Mouse (Mus musculus) midbrain, embryonic 11.5 days (tissue): ENCODE results near the gene Zfp46. TPM values are rescaled to one million over a fixed set of nuclear protein-coding genes. Genes with fewer than 3 reads are reported as not detected.
A peak's percentile ranks its signal among the peaks of the same experiment; 100 is the strongest.

Experiments used
- ATAC-seq: fragments of 200-750 bp; cut with Nextera tagmentation; 2 replicates; pipeline ENCODE4 v1.8.0; 2017; ENCODE audit warnings: moderate TSS enrichment, moderate library complexity; ENCODE audit not compliant: low FRiP score
- DNase-seq: peaks from one replicate; pipeline ENCODE4 v3.0.0; 2015; ENCODE audit warnings: low spot score; ENCODE audit errors: missing footprints
- H3K27ac ChIP-seq: fragments of 300-500 bp; sonication (generic); 2 replicates; pipeline ENCODE4 v1.5.1; 2014; ENCODE audit warnings: low read depth, low read length
- H3K27me3 ChIP-seq: fragments of 300-500 bp; sonication (generic); 2 replicates; pipeline ENCODE4 v1.6.1; 2014; ENCODE audit warnings: mild to moderate bottlenecking, low read length, moderate library complexity, mixed read lengths; ENCODE audit not compliant: control insufficient read depth, insufficient read depth
- H3K36me3 ChIP-seq: fragments of 300-500 bp; sonication (generic); 2 replicates; pipeline ENCODE4 v1.6.1; 2014; ENCODE audit warnings: mild to moderate bottlenecking, low read length, moderate library complexity, mixed read lengths; ENCODE audit not compliant: control insufficient read depth, insufficient read depth
- H3K4me1 ChIP-seq: fragments of 300-500 bp; sonication (generic); 2 replicates; pipeline ENCODE4 v1.6.1; 2014; ENCODE audit warnings: low read length; ENCODE audit not compliant: control insufficient read depth, insufficient read depth
- H3K4me2 ChIP-seq: fragments of 300-500 bp; sonication (generic); 2 replicates; pipeline ENCODE4 v1.6.1; 2014; ENCODE audit warnings: mild to moderate bottlenecking, moderate library complexity
- H3K4me3 ChIP-seq: fragments of 300-500 bp; sonication (generic); 2 replicates; pipeline ENCODE4 v1.5.1; 2014; ENCODE audit warnings: low read depth, low read length
- H3K9ac ChIP-seq: fragments of 300-500 bp; sonication (generic); 2 replicates; pipeline ENCODE4 v1.6.1; 2014; ENCODE audit warnings: low read length
- H3K9me3 ChIP-seq: fragments of 300-500 bp; sonication (generic); 2 replicates; pipeline ENCODE4 v1.6.1; 2016; ENCODE audit warnings: low read length; ENCODE audit not compliant: control insufficient read depth
- WGBS: fragments of 180-500 bp; shearing (Covaris S2); extraction: QIAGEN DNeasy Blood & Tissue Kit; methylation state at CpG from one replicate; pipeline ENCODE4 v1.1.7; 2014; 5-methylcytosine and 5-hydroxymethylcytosine counted together
- polyA plus RNA-seq: library from polyadenylated mRNA; unstranded; fragments of >200 nt; fragmentation: Nextera tagmentation; extraction: Ambion mirVana; gene quantifications from 2 replicates; pipeline ENCODE4 v1.2.1, GENCODE M21; 2014

The Zfp46 gene
- polyA plus RNA-seq, 1 experiment from 2014 or later: 29.7 TPM

DNA sequence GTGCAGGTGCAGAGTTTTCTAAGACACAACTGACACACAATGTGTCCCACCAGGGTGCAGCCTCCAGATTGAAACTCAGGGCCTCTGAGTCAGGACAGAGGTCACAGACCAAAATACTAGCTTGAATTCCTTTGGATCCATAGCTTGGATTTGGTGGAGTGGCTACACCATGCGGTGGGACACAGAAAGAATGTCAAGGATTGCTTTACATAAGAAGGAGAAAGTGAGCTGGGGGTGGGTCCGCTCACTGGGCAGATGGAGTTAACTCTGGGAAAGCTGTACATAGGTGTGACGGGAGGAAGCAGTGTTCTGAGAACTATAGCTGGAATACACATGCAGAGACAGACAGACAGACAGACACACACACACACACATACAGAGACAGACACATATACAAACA is 24.6 kb upstream of the Zfp46 start:
- no peak for ATAC-seq
- H3K27ac ChIP-seq: no peak overlapping the region

DNA sequence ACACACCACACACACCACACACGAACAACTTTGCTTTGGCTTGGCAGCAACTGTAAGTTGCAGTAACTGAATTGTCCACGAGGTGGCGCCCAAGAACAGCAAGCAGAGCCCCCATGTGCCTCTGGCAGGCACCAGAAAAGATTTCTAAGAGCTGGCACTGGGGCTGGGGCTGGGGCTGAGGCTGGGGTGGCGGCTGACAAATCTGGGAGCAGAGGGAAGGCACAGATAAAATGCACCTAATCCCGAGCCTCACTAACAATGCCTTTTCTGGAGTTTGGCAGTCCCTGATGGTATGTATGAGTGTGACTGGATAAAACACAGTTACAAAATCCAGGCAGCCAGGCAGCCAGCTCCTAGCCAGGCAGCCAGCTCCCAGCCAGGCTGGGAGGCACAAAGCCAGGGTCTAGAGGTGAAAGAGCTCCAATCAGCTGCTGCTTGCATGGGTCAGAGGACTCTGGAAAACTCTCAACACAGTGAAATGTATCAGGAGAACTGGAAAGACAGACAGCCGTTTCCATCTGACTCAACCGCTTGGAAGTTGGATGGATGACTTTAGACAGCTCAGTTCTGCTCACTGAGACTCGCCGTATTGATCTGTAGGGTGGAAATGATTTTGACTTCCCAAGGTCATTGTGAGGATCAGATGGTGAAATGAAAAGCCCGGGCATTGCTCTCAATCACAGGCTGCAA is 23.8 kb upstream of the Zfp46 start:
- no peaks in the 10 kb centered on the region for H3K36me3 ChIP-seq
- peaks cover 5% of the 10 kb centered on the region; the same call in 1 of the 2 replicates for H3K4me1 ChIP-seq
- 0 out of 2 replicates have a peak overlapping the region, but pooled peaks have one; percentile 1 for H3K9ac ChIP-seq
- peak; percentile 54; the same call in 1 of the 2 replicates for ATAC-seq
- no peak overlapping the region for H3K4me3 ChIP-seq
- DNase-seq: peak; percentile 98
- H3K27me3 ChIP-seq: no peaks in the 10 kb centered on the region
- no peak overlapping the region for H3K27ac ChIP-seq
- no peak overlapping the region for H3K4me2 ChIP-seq
- no peaks in the 10 kb centered on the region for H3K9me3 ChIP-seq
- 43% methylated on average over 10 of the region's 10 CpGs for WGBS

More for the DNA sequence above, 24.6 kb upstream of the Zfp46 start:
- Histone ChIP-seq H3K4me3 (no peak overlapping the region), H3K4me2 (no peak overlapping the region), H3K27me3 (no peaks in the 10 kb centered on the region), H3K36me3 (no peaks in the 10 kb centered on the region), H3K9me3 (no peaks in the 10 kb centered on the region), H3K4me1 (peaks cover 5% of the 10 kb centered on the region; the same call in 1 of the 2 replicates), H3K9ac (no peak overlapping the region)
- 52% methylated on average over 3 of the region's 3 CpGs for WGBS
- DNase-seq: no peak

DNA sequence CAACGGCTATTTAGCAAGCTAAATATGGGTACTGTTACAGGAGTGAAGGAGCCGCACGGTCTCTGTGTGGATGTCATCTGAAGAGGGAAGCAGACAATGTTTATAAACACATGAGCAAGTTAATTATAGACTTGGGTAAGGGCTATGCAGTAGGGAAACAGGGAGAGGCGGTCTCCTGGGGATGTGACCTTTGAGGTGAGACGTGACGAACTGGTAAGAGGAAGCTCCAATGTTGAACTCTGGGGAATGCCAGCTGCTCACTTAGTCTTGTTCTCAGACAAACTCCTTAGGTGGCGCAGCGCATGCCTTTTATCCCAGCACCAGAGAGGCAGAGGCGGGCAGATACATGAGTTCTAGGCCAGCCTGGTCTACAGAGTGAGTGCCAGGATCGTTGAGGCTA is 22.6 kb upstream of the Zfp46 start:
- no peak overlapping the region for H3K9ac ChIP-seq
- H3K4me3 ChIP-seq: no peak overlapping the region
- H3K36me3 ChIP-seq: no peaks in the 10 kb centered on the region
- 86% methylated on average over 10 of the region's 10 CpGs for WGBS
- DNase-seq: no peak
- H3K9me3 ChIP-seq: no peaks in the 10 kb centered on the region
- ATAC-seq: no peak
- no peaks in the 10 kb centered on the region for H3K27me3 ChIP-seq
- peaks cover 3% of the 10 kb centered on the region; the same call in 1 of the 2 replicates for H3K4me1 ChIP-seq
- H3K4me2 ChIP-seq: no peak overlapping the region
- H3K27ac ChIP-seq: no peak overlapping the region

DNA sequence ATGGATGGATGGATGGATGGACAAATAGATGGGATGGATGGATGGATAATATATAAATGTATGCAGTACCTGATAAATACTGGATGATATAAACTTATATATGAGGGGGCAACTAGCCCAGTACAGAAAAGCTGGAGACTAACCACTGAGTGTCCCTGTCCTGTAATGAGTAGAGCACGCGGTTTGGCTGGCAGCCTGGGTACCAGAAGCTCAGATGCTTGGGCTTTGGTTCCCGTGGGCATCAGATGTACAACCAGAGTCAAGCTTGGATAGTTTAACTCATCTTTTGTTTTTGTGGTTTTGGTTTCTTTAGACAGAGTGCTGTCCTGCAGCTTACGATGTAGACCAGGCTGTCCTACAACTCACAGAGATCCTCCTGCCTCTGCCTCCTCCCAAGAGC is 20.9 kb upstream of the Zfp46 start:
- Histone ChIP-seq H3K4me2 (no peak overlapping the region), H3K27me3 (no peaks in the 10 kb centered on the region), H3K36me3 (no peaks in the 10 kb centered on the region), H3K27ac (no peak overlapping the region), H3K9me3 (no peaks in the 10 kb centered on the region), H3K4me3 (no peak overlapping the region), H3K4me1 (peaks cover 3% of the 10 kb centered on the region; the same call in 1 of the 2 replicates), H3K9ac (no peak overlapping the region)
- ATAC-seq (no peak), DNase-seq (no peak)
- 94% methylated on average over 4 of the region's 4 CpGs for WGBS

DNA sequence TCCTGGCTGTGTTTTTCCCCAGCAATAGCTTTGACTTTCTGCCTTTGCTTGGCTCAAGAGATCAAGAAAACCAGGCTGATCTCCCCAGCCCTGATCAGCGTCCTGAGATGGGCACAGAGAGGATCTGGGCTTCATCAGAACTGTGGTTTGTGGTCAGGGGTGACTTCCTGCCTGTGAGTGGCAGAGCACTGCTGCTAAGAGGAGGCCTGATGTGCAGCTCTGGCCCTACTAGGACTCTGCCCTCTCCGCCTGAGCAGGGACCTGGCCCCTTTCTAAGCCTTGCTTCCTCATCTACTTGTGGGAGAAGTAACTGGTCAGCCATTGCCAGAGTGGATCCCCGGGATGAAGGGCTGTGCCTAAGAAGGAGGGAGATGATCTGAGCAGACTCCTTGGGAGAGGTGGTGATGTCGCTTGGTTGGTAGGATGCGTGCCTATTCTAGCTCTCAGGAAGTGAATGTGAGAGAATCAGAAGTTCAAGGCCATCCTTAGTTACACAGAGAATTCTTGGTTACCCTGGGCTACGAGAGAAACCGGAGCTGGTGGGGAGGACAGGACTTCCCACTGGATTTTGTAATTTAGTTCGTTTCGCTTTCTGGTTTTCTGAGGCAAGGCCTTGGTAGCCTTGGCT is 17.7 kb upstream of the Zfp46 start:
- Histone ChIP-seq H3K27ac (no peak overlapping the region), H3K9me3 (no peaks in the 10 kb centered on the region), H3K27me3 (no peaks in the 10 kb centered on the region), H3K4me3 (no peak overlapping the region), H3K36me3 (no peaks in the 10 kb centered on the region), H3K4me1 (no peaks in the 10 kb centered on the region), H3K4me2 (no peak overlapping the region), H3K9ac (no peak overlapping the region)
- DNase-seq (no peak), ATAC-seq (no peak)
- WGBS: 85% methylated on average over 9 of the region's 9 CpGs

DNA sequence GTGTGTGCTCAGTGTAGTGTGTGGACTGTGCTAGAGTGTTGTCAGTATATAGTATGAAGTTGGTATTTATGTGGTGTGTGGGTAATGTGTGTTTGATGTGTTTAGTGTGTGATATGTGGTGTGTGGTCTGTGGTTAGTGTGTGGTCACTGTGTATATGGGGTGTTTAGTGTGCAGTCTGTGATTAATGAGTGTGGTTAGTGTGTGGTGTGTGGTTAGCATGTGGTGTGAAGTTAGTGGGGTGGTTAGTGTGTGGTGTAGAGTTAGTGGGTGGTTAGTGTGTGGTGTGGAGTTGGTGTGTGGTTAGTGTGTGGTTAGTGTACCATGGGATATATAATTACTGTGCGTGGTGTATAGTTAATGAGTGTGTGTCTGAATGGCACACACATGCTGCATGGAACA is 15.6 kb upstream of the Zfp46 start:
- Histone ChIP-seq H3K4me1 (no peaks in the 10 kb centered on the region), H3K27ac (no peak overlapping the region), H3K9me3 (peaks cover 11% of the 10 kb centered on the region; the same call in 1 of the 2 replicates), H3K36me3 (no peaks in the 10 kb centered on the region), H3K27me3 (no peaks in the 10 kb centered on the region), H3K4me2 (no peak overlapping the region), H3K9ac (no peak overlapping the region), H3K4me3 (no peak overlapping the region)
- DNase-seq (no peak), ATAC-seq (no peak)
- WGBS: 97% methylated on average over 1 of the region's 1 CpGs

DNA sequence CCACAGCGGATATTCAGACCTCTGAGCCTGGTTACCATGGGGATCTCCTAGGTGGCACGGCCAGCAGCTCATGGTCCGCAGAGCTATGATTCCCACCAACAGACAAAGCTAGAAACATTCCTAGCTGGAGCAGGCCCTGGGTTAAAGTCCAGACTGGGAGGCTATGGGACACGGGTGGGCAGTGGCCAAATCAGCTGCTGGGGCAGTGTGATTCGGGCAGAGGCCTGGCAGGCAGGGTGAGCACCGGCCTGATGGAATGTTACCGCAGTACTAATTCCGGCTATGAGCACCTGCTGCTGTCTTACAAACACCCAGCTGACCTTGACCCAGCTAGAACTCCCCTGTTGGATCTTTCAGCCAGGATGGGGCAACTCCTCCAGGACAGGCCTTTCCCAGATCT is 13.8 kb upstream of the Zfp46 start:
- Histone ChIP-seq H3K4me1 (no peaks in the 10 kb centered on the region), H3K4me2 (no peak overlapping the region), H3K27ac (no peak overlapping the region), H3K4me3 (no peak overlapping the region), H3K36me3 (no peaks in the 10 kb centered on the region), H3K9ac (no peak overlapping the region), H3K27me3 (no peaks in the 10 kb centered on the region), H3K9me3 (peaks cover 11% of the 10 kb centered on the region; the same call in 1 of the 2 replicates)
- ATAC-seq (no peak), DNase-seq (no peak)
- WGBS: 86% methylated on average over 8 of the region's 8 CpGs

DNA sequence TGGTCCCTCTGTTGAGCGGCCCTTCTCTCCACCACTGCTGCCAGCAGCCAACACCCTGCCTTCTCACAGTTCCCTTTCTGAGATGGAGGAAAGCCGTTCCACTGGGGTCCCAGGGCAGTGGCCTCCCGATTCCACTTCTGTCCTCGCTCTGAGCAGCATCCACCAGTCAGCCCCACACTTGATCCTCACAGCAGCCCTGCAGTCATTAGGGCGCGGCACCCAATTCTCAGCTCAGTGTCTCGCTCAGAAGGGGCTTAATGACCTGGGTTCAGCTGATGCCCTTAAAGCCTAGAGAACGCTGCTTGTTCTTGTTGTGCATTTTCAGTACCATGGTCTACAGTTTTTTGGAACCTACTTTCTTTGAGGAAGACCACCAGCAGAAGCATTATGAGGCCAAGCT is 3.4 kb upstream of the Zfp46 start:
- no peaks in the 10 kb centered on the region for H3K36me3 ChIP-seq
- no peak overlapping the region for H3K4me3 ChIP-seq
- no peaks in the 10 kb centered on the region for H3K27me3 ChIP-seq
- H3K4me2 ChIP-seq: no peak overlapping the region
- H3K4me1 ChIP-seq: peaks cover 28% of the 10 kb centered on the region
- H3K27ac ChIP-seq: no peak overlapping the region
- DNase-seq (no peak), ATAC-seq (no peak)
- H3K9ac ChIP-seq: no peak overlapping the region
- no peaks in the 10 kb centered on the region for H3K9me3 ChIP-seq
- 87% methylated on average over 8 of the region's 8 CpGs for WGBS

DNA sequence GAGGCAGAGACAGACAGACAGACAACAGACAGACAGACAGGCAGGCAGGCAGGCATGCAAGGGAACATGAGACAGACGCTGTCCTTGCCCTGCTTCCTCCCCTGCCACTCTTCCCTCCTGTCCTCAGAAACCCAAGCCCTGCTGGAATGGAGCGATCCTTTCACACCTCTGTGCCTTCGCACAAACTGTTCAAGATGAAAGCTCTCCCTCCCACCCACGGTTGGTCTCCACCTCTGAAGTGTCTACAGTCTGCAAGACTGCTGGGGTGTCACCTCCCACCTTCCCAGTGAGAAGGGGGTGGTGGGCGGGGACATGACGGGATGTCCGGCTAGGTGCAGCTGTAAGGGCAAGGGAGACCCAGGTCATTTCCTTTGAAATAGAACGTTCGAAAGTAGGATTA is 2.9 kb upstream of the Zfp46 start:
- no peak overlapping the region for H3K27ac ChIP-seq

More for the DNA sequence above, 2.9 kb upstream of the Zfp46 start:
- H3K9ac ChIP-seq: no peak overlapping the region
- no peak overlapping the region for H3K4me2 ChIP-seq
- ATAC-seq (no peak), DNase-seq (no peak)
- 53% methylated on average over 9 of the region's 9 CpGs for WGBS
- H3K4me3 ChIP-seq: no peak overlapping the region
- no peaks in the 10 kb centered on the region for H3K9me3 ChIP-seq
- H3K36me3 ChIP-seq: no peaks in the 10 kb centered on the region
- H3K4me1 ChIP-seq: peaks cover 32% of the 10 kb centered on the region
- H3K27me3 ChIP-seq: no peaks in the 10 kb centered on the region
